Mouse (Mus musculus): ENCODE results near the gene Peak1. TPM values are rescaled to one million over a fixed set of nuclear protein-coding genes. Genes with fewer than 3 reads are reported as not detected.

The Peak1 gene
- total and polyA plus RNA-seq, 3 experiments = 2.8 to 13.3 (median 5.4) TPM

DNA sequence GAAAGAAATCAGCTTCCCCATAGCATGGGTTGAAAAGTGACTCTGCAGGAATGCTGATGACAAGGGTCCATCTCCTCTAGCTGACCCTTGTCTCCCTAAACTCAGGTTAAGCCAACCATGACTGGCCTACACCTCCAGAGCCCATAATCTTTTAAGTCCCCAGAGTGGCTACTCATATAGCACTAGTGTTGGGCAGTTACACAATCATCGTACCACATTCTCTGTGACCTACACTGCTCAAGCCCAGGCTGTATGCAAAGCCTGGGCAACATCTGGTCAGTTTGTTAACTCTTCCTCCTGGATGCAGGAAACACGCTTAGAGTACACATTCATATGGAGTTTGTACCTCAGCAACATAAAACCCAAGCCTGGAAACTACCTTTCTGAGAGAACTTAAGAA is 217.7 kb downstream of the Peak1 start:
- no peak for DNase-seq (ENCODE audit: extremely low read depth)
- in situ Hi-C loops (cut with MboI; ENCODE audit: low pct_ligation_motif_present, low pct_unique_long_range_greater_than_20kb, low sequenced_read_pairs) = loop anchor here (10.0 kb wide), 1 partner anchor 305 kb away; no protein-coding TSS in a partner anchor
- dilution Hi-C loops (cut with MboI; ENCODE audit: extremely low pct_ligation_motif_present, extremely low pct_unique_long_range_greater_than_20kb, low sequenced_read_pairs) = no loop called here

DNA sequence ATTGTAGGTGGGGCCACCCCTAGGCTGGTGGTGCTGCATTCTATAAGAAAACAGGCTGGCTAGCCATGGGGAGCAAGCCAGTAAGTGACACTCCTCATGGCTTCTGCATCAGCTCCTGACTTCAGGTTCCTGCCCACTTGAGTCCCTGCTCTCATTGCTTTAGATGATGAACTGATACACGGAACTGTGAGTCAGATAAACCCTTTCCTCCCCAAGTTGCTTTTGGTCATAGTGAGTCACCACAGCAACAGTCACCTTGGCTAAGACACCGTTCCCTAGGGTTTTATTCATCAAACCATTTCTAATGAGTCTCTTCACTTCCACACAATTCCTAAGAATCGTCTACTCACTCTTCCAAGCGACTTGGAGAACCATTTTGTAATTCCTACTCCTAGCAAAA is 220.9 kb downstream of the Peak1 start:
- TF ChIP-seq USF1 (IDR thresholded peaks at IDR 0.05; ENCODE audit: low read depth, low read length) (no peak), MEF2A (IDR thresholded peaks at IDR 0.05; ENCODE audit: borderline replicate concordance, low read depth, low read length) (no peak), SIN3A (IDR thresholded peaks at IDR 0.05; ENCODE audit: low read length) (no peak), EP300 (IDR thresholded peaks at IDR 0.05; ENCODE audit: low read length) (no peak), POLR2AphosphoS2 (IDR thresholded peaks at IDR 0.05; ENCODE audit: low read depth, low read length) (no peak), ZKSCAN1 (IDR thresholded peaks at IDR 0.05; ENCODE audit: borderline replicate concordance, low read depth, low read length) (no peak), ETS1 (conservative IDR thresholded peaks at IDR 0.05; ENCODE audit: low read depth, low read length) (no peak), BHLHE40 (IDR thresholded peaks at IDR 0.05; ENCODE audit: low read depth, low read length) (no peak), PAX5 (IDR thresholded peaks at IDR 0.05; ENCODE audit: low read length) (no peak), RAD21 (IDR thresholded peaks at IDR 0.05; ENCODE audit: low read depth, low read length) (no peak)
- in situ Hi-C loops (cut with MboI; ENCODE audit: low pct_ligation_motif_present, low pct_unique_long_range_greater_than_20kb, low sequenced_read_pairs) (no loop called here), dilution Hi-C loops (cut with MboI; ENCODE audit: extremely low pct_ligation_motif_present, extremely low pct_unique_long_range_greater_than_20kb, low sequenced_read_pairs) (no loop called here)

More for the DNA sequence above, 217.7 kb downstream of the Peak1 start:
- H3K27me3 ChIP-seq (replicated peaks) = no peaks in the 10 kb centered on the region
- no peaks in the 10 kb centered on the region for H3K79me2 ChIP-seq (replicated peaks; ENCODE audit: control insufficient read depth, extremely low read depth, insufficient read depth, poor library complexity, severe bottlenecking)
- H3K4me3 ChIP-seq (replicated peaks in 1 of 3; ENCODE audit: low read depth in 2 of 3, low read length in 2 of 3, poor library complexity in 1 of 3) = no peak overlapping the region
- H3K27ac ChIP-seq (ENCODE audit: insufficient read depth, low read depth) = no peak overlapping the region
- peaks cover 1 to 20% of the 10 kb centered on the region in 2 experiments for H3K36me3 ChIP-seq (replicated peaks in 1 of 2; ENCODE audit: control insufficient read depth in 1 of 2, insufficient read depth in 1 of 2, low read length in 1 of 2)
- H3K4me1 ChIP-seq (ENCODE audit: control insufficient read depth in 1 of 2, insufficient read depth in 2 of 2) = peaks cover 0 to 13% of the 10 kb centered on the region in 2 experiments; a peak in 2 of 4 replicates
- no peak overlapping the region for H3K9ac ChIP-seq (ENCODE audit: insufficient read depth, low read depth)
- H3K4me2 ChIP-seq (ENCODE audit: insufficient read depth, low read depth, poor library complexity, severe bottlenecking) = no peak overlapping the region
- no peaks in the 10 kb centered on the region for H3K9me3 ChIP-seq (replicated peaks; ENCODE audit: low read length)
- TF ChIP-seq MAZ (IDR thresholded peaks at IDR 0.05; ENCODE audit: low read depth, low read length) (no peak), E2F4 (IDR thresholded peaks at IDR 0.05; ENCODE audit: insufficient replicate concordance, low read depth, low read length) (no peak), MEF2A (IDR thresholded peaks at IDR 0.05; ENCODE audit: borderline replicate concordance, low read depth, low read length) (no peak), IRF4 (IDR thresholded peaks at IDR 0.05; ENCODE audit: low read depth, low read length) (no peak), CTCF (conservative IDR thresholded peaks at IDR 0.05 in 1 of 2, IDR thresholded peaks at IDR 0.05 in 1 of 2; ENCODE audit: low read depth in 2 of 2, low read length in 2 of 2) (no peak; a peak in 1 of 4 replicates)

DNA sequence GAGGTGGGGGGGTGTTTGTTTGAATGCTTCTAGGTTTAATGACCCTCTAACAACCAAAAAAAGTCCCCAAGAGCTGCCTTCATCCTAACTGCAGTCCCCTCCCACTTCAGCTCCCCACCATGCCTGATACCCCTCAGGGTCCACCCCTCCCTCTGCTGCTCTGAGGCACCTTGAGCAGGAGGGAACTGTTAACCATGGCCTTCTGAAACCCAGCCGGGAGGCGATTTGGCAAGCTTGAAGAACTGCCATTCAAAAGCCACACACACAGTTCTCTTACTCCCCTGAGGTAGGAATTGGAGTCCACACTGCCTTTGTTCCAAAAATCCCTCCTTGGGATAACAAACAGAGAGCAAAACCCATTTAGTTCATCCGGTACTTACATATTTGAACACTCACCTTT is 222.7 kb downstream of the Peak1 start:
- no peak for TF ChIP-seq CHD2 (IDR thresholded peaks at IDR 0.05; ENCODE audit: low read length)
- no peak for TF ChIP-seq NELFE (IDR thresholded peaks at IDR 0.05; ENCODE audit: low read depth, low read length)
- TF ChIP-seq MEF2A (IDR thresholded peaks at IDR 0.05; ENCODE audit: borderline replicate concordance, low read depth, low read length) = no peak
- TF ChIP-seq ZMIZ1 (IDR thresholded peaks at IDR 0.05; ENCODE audit: low read depth, low read length) = no peak
- TF ChIP-seq ZC3H11A (IDR thresholded peaks at IDR 0.05; ENCODE audit: low read depth, low read length) = no peak
- no peak for TF ChIP-seq IRF4 (IDR thresholded peaks at IDR 0.05; ENCODE audit: low read depth, low read length)
- no peak for TF ChIP-seq CTCF (conservative IDR thresholded peaks at IDR 0.05 in 1 of 2, IDR thresholded peaks at IDR 0.05 in 1 of 2; ENCODE audit: low read depth in 2 of 2, low read length in 2 of 2)
- no peak for TF ChIP-seq USF2 (conservative IDR thresholded peaks at IDR 0.05; ENCODE audit: low read depth, low read length)
- no peak for TF ChIP-seq BHLHE40 (IDR thresholded peaks at IDR 0.05; ENCODE audit: low read depth, low read length)
- no peak for TF ChIP-seq JUND (conservative IDR thresholded peaks at IDR 0.05; ENCODE audit: low read depth, low read length)
- no peak for TF ChIP-seq SIN3A (IDR thresholded peaks at IDR 0.05; ENCODE audit: low read length)
- TF ChIP-seq ELF1 (IDR thresholded peaks at IDR 0.05; ENCODE audit: low read depth, low read length) = no peak
- TF ChIP-seq RAD21 (IDR thresholded peaks at IDR 0.05; ENCODE audit: low read depth, low read length) = no peak
- no peak for TF ChIP-seq ZNF384 (IDR thresholded peaks at IDR 0.05; ENCODE audit: low read depth, low read length)
- H3K4me3 ChIP-seq (replicated peaks in 1 of 3; ENCODE audit: low read depth in 2 of 3, low read length in 2 of 3, poor library complexity in 1 of 3) = no peak overlapping the region
- H3K9ac ChIP-seq (ENCODE audit: insufficient read depth, low read depth) = no peak overlapping the region
- H3K4me2 ChIP-seq (ENCODE audit: insufficient read depth, low read depth, poor library complexity, severe bottlenecking) = no peak overlapping the region
- H3K79me2 ChIP-seq (replicated peaks; ENCODE audit: control insufficient read depth, extremely low read depth, insufficient read depth, poor library complexity, severe bottlenecking) = no peaks in the 10 kb centered on the region
- peaks cover 2 to 6% of the 10 kb centered on the region in 2 experiments; a peak in 2 of 4 replicates for H3K4me1 ChIP-seq (ENCODE audit: control insufficient read depth in 1 of 2, insufficient read depth in 2 of 2)
- no peaks in the 10 kb centered on the region for H3K36me3 ChIP-seq (replicated peaks in 1 of 2; ENCODE audit: control insufficient read depth in 1 of 2, insufficient read depth in 1 of 2, low read length in 1 of 2)
- DNase-seq (ENCODE audit: extremely low read depth) = no peak
- in situ Hi-C loops (cut with MboI; ENCODE audit: low pct_ligation_motif_present, low pct_unique_long_range_greater_than_20kb, low sequenced_read_pairs) (no loop called here), dilution Hi-C loops (cut with MboI; ENCODE audit: extremely low pct_ligation_motif_present, extremely low pct_unique_long_range_greater_than_20kb, low sequenced_read_pairs) (no loop called here)
- H3K9me3 ChIP-seq (replicated peaks; ENCODE audit: low read length) = no peaks in the 10 kb centered on the region
- no peaks in the 10 kb centered on the region for H3K27me3 ChIP-seq (replicated peaks)
- no peak overlapping the region for H3K27ac ChIP-seq (ENCODE audit: insufficient read depth, low read depth)

More for the DNA sequence above, 220.9 kb downstream of the Peak1 start:
- Histone ChIP-seq H3K36me3 (replicated peaks in 1 of 2; ENCODE audit: control insufficient read depth in 1 of 2, insufficient read depth in 1 of 2, low read length in 1 of 2) (no peaks in the 10 kb centered on the region), H3K4me3 (replicated peaks in 1 of 3; ENCODE audit: low read depth in 2 of 3, low read length in 2 of 3, poor library complexity in 1 of 3) (no peak overlapping the region), H3K27me3 (replicated peaks) (no peaks in the 10 kb centered on the region), H3K4me1 (ENCODE audit: control insufficient read depth in 1 of 2, insufficient read depth in 2 of 2) (peaks cover 2 to 15% of the 10 kb centered on the region in 2 experiments; a peak in 2 of 4 replicates), H3K79me2 (replicated peaks; ENCODE audit: control insufficient read depth, extremely low read depth, insufficient read depth, poor library complexity, severe bottlenecking) (no peaks in the 10 kb centered on the region), H3K27ac (ENCODE audit: insufficient read depth, low read depth) (no peak overlapping the region), H3K9ac (ENCODE audit: insufficient read depth, low read depth) (no peak overlapping the region), H3K4me2 (ENCODE audit: insufficient read depth, low read depth, poor library complexity, severe bottlenecking) (no peak overlapping the region), H3K9me3 (replicated peaks; ENCODE audit: low read length) (no peaks in the 10 kb centered on the region)
- DNase-seq (ENCODE audit: extremely low read depth) = no peak

Measured in CH12.LX (cell line).